Mouse (Mus musculus) ES-E14 (cell line): Measurements from ENCODE around the gene Kif18b. TPM values are rescaled to one million over a fixed set of nuclear protein-coding genes. Genes with fewer than 3 reads are reported as not detected.
A peak's percentile ranks its signal among the peaks of the same experiment; 100 is the strongest.

ENCODE experiments used
- DNase-seq: peaks from one replicate; pipeline ENCODE4 v3.0.0-alpha.2; 2013; ENCODE audit warnings: low read depth, low spot score
- H3K27ac ChIP-seq: 2 replicates; pipeline ENCODE4 v1.5.1; 2012; ENCODE audit warnings: low read depth, mild to moderate bottlenecking, low read length, moderate library complexity, mixed read lengths; ENCODE audit not compliant: poor library complexity, insufficient read depth, severe bottlenecking
- H3K36me3 ChIP-seq: 2 replicates; pipeline ENCODE4 v1.6.1; 2012; ENCODE audit warnings: mild to moderate bottlenecking, low read length, moderate library complexity, mixed read lengths; ENCODE audit not compliant: control insufficient read depth, poor library complexity, insufficient read depth, severe bottlenecking
- H3K4me1 ChIP-seq, 2 experiments: fragments of 150-350 bp in 1 of 2; sonication (generic) in 1 of 2; 2 replicates each; pipeline ENCODE4 v1.6.1; 2012; ENCODE audit warnings: low read length in 2 of 2, mild to moderate bottlenecking in 1 of 2, mixed read lengths in 1 of 2; ENCODE audit not compliant: control insufficient read depth in 2 of 2, insufficient read depth in 2 of 2, poor library complexity in 1 of 2
- H3K4me3 ChIP-seq, 2 experiments: fragments of 150-350 bp in 1 of 2; sonication (generic) in 1 of 2; 2 replicates each; pipeline ENCODE4 v1.5.1; 2012; ENCODE audit warnings: low read length in 2 of 2, low read depth in 1 of 2, mild to moderate bottlenecking in 1 of 2, mixed read lengths in 1 of 2; ENCODE audit not compliant: insufficient read depth in 1 of 2, poor library complexity in 1 of 2, severe bottlenecking in 1 of 2
- H3K9ac ChIP-seq: 2 replicates; pipeline ENCODE4 v1.6.1; 2012; ENCODE audit warnings: low read depth, mild to moderate bottlenecking, low read length, mixed read lengths; ENCODE audit not compliant: poor library complexity, insufficient read depth, severe bottlenecking
- H3K9me3 ChIP-seq: fragments of 150-350 bp; sonication (generic); 2 replicates; pipeline ENCODE4 v1.6.1; 2012; ENCODE audit warnings: low read depth, mild to moderate bottlenecking, low read length; ENCODE audit not compliant: control insufficient read depth, insufficient read depth
- CHD2 ChIP-seq: IDR thresholded peaks from 2 replicates; pipeline ENCODE4 v1.6.1; 2014; ENCODE audit warnings: mild to moderate bottlenecking, low read depth, low read length, inconsistent platforms
- HCFC1 ChIP-seq: IDR thresholded peaks from 2 replicates; pipeline ENCODE4 v1.6.1; 2012; ENCODE audit warnings: low read length, inconsistent platforms, borderline replicate concordance; ENCODE audit not compliant: insufficient read depth
- MAFK ChIP-seq: IDR thresholded peaks from 2 replicates; pipeline ENCODE4 v1.6.1; 2014; ENCODE audit warnings: mild to moderate bottlenecking, low read depth, low read length, inconsistent platforms; ENCODE audit not compliant: insufficient read depth
- ZC3H11A ChIP-seq: IDR thresholded peaks from 2 replicates; pipeline ENCODE4 v1.6.1; 2012; ENCODE audit warnings: low read depth, mild to moderate bottlenecking, inconsistent platforms, low read length, borderline replicate concordance
- ZNF384 ChIP-seq: IDR thresholded peaks from 2 replicates; pipeline ENCODE4 v1.6.1; 2012; ENCODE audit warnings: low read depth, low read length, inconsistent platforms
- in situ Hi-C, 2 experiments: fragments of 600-800 bp; cut with MboI; formaldehyde crosslinking; loops; one replicate each; pipeline ENCODE4 v1.15.1; 2025; ENCODE audit warnings: low sequenced_read_pairs in 2 of 2, inconsistent platforms in 1 of 2; ENCODE audit not compliant: unreplicated experiment in 2 of 2
- total RNA-seq: library from RNA; depleted of rRNA; stranded (reverse); fragments of 300-350 nt; gene quantifications from 2 replicates; pipeline ENCODE4 v1.2.3, GENCODE M21; 2012

The Kif18b gene
- total RNA-seq, 1 experiment, result 38.4 TPM

DNA sequence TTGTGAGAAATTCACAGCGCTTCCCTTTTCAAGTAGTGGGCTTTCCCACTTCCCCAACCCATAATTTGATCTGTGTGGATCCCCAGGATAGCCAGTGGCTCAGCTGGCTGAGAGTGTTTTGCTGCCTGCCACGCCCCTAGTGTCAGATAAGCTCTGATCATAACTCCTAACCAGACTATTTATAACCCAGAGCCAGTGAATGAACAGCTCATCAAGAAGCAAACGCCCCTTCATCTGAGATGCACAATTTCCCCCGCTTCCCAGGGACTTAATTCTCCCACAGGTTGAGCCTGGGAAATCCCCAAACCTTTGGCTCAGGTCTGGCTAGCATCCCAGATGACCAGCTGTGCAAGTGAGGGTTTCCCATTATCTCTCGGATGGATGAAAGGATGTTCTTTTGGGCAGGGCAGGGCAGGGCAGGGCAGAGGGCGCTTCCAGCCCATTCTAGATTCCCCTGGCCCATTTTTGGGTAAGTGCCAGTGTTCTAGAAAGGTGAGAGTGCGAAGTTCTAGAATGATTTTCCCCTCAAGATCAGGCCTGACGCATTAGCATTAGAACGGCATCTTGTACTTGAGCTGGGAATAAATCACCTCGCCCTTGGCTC is 40.2 kb downstream of the Kif18b start, which contains the start of gene Fam187a:
TSS of gene Fam187a (plus strand) at position 554 of the 604 bp plus-strand sequence.
- H3K4me1 ChIP-seq, result peaks cover 0 to 2% of the 10 kb centered on the region in 2 experiments; a peak in 1 of 4 replicates
- no peaks in the 10 kb centered on the region for H3K36me3 ChIP-seq
- no peak within 1 kb of the TSS for H3K9ac ChIP-seq
- H3K9me3 ChIP-seq, result no peaks in the 10 kb centered on the region
- no peak within 1 kb of the TSS for H3K4me3 ChIP-seq
- in situ Hi-C loops, result no loop called here
- TF ChIP-seq HCFC1 (no peak), ZC3H11A (no peak)
- no peak within 1 kb of the TSS for H3K27ac ChIP-seq
- DNase-seq, result no peak

DNA sequence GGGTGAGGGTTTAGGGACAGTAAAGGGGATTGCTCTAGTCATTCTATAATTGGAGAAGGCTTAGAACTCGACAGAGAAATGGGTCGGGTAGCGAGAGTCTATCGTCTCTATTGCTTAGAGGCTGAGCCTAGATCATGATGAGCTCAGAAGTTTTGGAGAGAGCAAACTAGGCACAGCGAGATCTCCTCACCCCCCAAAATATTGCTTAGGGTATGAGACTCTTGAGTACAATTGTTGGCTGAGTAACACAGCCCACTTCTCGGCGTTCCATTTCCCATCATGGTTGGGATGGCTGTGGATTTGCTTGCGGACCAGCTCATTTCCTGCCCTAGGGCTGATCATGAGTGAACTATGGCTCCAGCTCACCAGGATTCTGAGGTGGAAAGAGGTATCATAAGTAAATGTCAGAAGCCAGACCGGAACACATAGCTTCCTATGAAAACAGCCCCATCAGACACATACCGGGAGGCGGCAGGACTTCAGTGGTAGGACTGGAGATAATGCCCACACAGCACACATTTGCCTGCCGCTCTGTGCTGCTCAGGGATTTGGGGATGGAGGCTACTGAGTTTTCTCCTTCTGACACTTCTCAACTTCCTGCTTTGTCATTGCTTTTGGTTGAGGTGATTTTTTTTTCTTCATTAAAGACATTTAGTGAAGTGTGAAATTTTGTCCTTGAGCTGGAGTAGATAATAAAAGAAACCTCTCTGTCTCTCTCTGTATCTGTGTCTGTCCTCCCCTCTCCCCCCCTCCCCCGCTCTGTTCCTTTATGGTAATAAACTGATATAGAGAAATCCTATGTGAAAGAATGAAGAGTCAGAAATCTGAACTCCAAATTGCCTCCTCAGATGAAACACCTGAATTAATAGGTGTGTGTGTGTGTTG is 43.4 kb downstream of the Kif18b start:
- H3K9ac ChIP-seq, result peak overlapping the region; percentile 79
- no peak for TF ChIP-seq CHD2
- no peak for TF ChIP-seq ZNF384
- TF ChIP-seq HCFC1, result no peak
- TF ChIP-seq ZC3H11A, result no peak
- no peak for TF ChIP-seq MAFK
- H3K27ac ChIP-seq, result no peak overlapping the region
- no peak for DNase-seq
- peaks cover 0 to 2% of the 10 kb centered on the region in 2 experiments; a peak in 1 of 4 replicates for H3K4me1 ChIP-seq
- H3K4me3 ChIP-seq, result peak overlapping the region; percentile 71 to 74
- peaks cover 3% of the 10 kb centered on the region for H3K36me3 ChIP-seq
- in situ Hi-C loops, result no loop called here
- H3K9me3 ChIP-seq, result no peaks in the 10 kb centered on the region

DNA sequence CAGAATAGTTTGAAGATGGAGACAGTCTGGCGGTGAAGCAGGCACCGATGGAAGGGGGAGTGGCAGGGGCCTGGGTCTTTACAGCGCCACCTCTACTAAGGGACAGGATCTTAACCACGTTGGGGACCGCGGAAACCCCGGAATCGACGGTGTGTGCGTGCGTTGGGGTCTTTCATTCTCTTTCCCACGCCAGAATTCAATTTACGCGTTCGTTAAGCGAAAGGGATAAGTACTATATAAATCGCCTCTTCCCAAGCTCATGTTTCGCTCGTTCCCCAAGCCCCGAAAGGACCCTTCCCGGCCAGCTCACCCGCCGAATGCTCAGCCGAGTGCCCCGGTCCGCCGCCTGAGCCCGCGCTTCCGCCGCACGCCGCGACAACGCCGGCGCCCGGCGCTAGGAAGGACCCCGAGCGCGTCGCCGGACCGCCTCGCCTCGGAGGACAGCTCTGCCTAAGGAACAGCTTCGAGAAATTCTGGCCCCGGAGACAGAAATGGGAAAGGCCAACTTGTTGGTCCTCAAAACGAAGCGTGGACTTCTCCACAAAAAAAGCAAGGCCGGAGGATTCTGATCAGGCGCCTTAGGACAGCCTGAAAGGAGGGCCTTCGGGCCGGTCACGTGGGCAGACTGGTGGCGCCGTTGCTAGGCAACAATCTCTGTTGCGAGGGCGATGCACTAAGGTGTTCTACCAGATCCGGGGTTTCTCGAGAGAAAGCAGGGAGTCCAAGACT is 44.2 kb downstream of the Kif18b start, which contains the start of the genes Eftud2 and Ccdc103:
TSS of gene Eftud2 (minus strand) at position 401 of the 729 bp plus-strand sequence.
TSS of gene Ccdc103 (plus strand) at position 620 of the 729 bp plus-strand sequence.
- peaks cover 9% of the 10 kb centered on the region for H3K36me3 ChIP-seq
- TF ChIP-seq CHD2 (no peak), MAFK (no peak), ZC3H11A (no peak), ZNF384 (no peak), HCFC1 (peak; percentile 85)
- DNase-seq, result peak; percentile 81
- in situ Hi-C loops, result no loop called here
- H3K4me1 ChIP-seq, result peaks cover 0 to 2% of the 10 kb centered on the region in 2 experiments; a peak in 1 of 4 replicates
- H3K9me3 ChIP-seq, result no peaks in the 10 kb centered on the region
- peak within 1 kb of the TSS; percentile 77 for H3K27ac ChIP-seq
- H3K9ac ChIP-seq, result peak within 1 kb of the TSS; percentile 79
- peak within 1 kb of the TSS; percentile 71 to 74 for H3K4me3 ChIP-seq

DNA sequence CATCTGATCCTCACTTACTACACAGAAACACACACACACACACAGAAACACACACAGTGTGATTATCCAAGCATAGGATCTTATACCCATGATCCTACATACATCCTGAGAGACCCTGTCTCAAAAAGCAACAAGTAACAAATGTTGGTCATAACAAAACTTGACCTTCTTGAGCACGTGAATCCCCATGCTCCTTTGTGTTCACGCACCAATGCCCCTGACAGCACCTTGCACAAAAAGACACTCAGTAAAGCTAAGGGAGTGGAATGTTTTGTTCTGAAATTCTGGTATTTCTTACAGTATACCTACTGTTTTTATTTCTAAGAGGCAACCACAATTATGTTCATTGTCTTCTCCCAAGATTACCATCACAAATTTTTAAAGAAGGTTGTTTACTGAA is 45.4 kb downstream of the Kif18b start:
- H3K36me3 ChIP-seq, result peaks cover 17% of the 10 kb centered on the region
- DNase-seq, result no peak
- H3K4me3 ChIP-seq, result peak overlapping the region in 1 of 2 experiments; percentile 74; a peak in 2 of 4 replicates
- no peak overlapping the region for H3K9ac ChIP-seq
- in situ Hi-C loops, result no loop called here
- no peak for TF ChIP-seq HCFC1
- no peak for TF ChIP-seq ZC3H11A
- no peaks in the 10 kb centered on the region for H3K9me3 ChIP-seq
- H3K27ac ChIP-seq, result no peak overlapping the region
- H3K4me1 ChIP-seq, result peaks cover 0 to 2% of the 10 kb centered on the region in 2 experiments; a peak in 1 of 4 replicates
